Mouse (Mus musculus) ES-E14 (cell line): ENCODE results near the gene Fam135a. TPM values are rescaled to one million over a fixed set of nuclear protein-coding genes. Genes with fewer than 3 reads are reported as not detected.
A peak's percentile ranks its signal among the peaks of the same experiment; 100 is the strongest.
"Not testable (repeated sequence)": the region's sequence is repeated elsewhere in the genome, so short reads cannot be mapped to it uniquely, and the experiment has no call there.

Source experiments
- DNase-seq: peaks from one replicate; pipeline ENCODE4 v3.0.0-alpha.2; 2013; ENCODE audit warnings: low read depth, low spot score
- H3K27ac ChIP-seq: 2 replicates; pipeline ENCODE4 v1.5.1; 2012; ENCODE audit warnings: low read depth, mild to moderate bottlenecking, low read length, moderate library complexity, mixed read lengths; ENCODE audit not compliant: poor library complexity, insufficient read depth, severe bottlenecking
- H3K36me3 ChIP-seq: 2 replicates; pipeline ENCODE4 v1.6.1; 2012; ENCODE audit warnings: mild to moderate bottlenecking, low read length, moderate library complexity, mixed read lengths; ENCODE audit not compliant: control insufficient read depth, poor library complexity, insufficient read depth, severe bottlenecking
- H3K4me1 ChIP-seq, 2 experiments: fragments of 150-350 bp in 1 of 2; sonication (generic) in 1 of 2; 2 replicates each; pipeline ENCODE4 v1.6.1; 2012; ENCODE audit warnings: low read length in 2 of 2, mild to moderate bottlenecking in 1 of 2, mixed read lengths in 1 of 2; ENCODE audit not compliant: control insufficient read depth in 2 of 2, insufficient read depth in 2 of 2, poor library complexity in 1 of 2
- H3K4me3 ChIP-seq, 2 experiments: fragments of 150-350 bp in 1 of 2; sonication (generic) in 1 of 2; 2 replicates each; pipeline ENCODE4 v1.5.1; 2012; ENCODE audit warnings: low read length in 2 of 2, low read depth in 1 of 2, mild to moderate bottlenecking in 1 of 2, mixed read lengths in 1 of 2; ENCODE audit not compliant: insufficient read depth in 1 of 2, poor library complexity in 1 of 2, severe bottlenecking in 1 of 2
- H3K9ac ChIP-seq: 2 replicates; pipeline ENCODE4 v1.6.1; 2012; ENCODE audit warnings: low read depth, mild to moderate bottlenecking, low read length, mixed read lengths; ENCODE audit not compliant: poor library complexity, insufficient read depth, severe bottlenecking
- H3K9me3 ChIP-seq: fragments of 150-350 bp; sonication (generic); 2 replicates; pipeline ENCODE4 v1.6.1; 2012; ENCODE audit warnings: low read depth, mild to moderate bottlenecking, low read length; ENCODE audit not compliant: control insufficient read depth, insufficient read depth
- CHD2 ChIP-seq: IDR thresholded peaks from 2 replicates; pipeline ENCODE4 v1.6.1; 2014; ENCODE audit warnings: mild to moderate bottlenecking, low read depth, low read length, inconsistent platforms
- HCFC1 ChIP-seq: IDR thresholded peaks from 2 replicates; pipeline ENCODE4 v1.6.1; 2012; ENCODE audit warnings: low read length, inconsistent platforms, borderline replicate concordance; ENCODE audit not compliant: insufficient read depth
- MAFK ChIP-seq: IDR thresholded peaks from 2 replicates; pipeline ENCODE4 v1.6.1; 2014; ENCODE audit warnings: mild to moderate bottlenecking, low read depth, low read length, inconsistent platforms; ENCODE audit not compliant: insufficient read depth
- ZC3H11A ChIP-seq: IDR thresholded peaks from 2 replicates; pipeline ENCODE4 v1.6.1; 2012; ENCODE audit warnings: low read depth, mild to moderate bottlenecking, inconsistent platforms, low read length, borderline replicate concordance
- ZNF384 ChIP-seq: IDR thresholded peaks from 2 replicates; pipeline ENCODE4 v1.6.1; 2012; ENCODE audit warnings: low read depth, low read length, inconsistent platforms
- in situ Hi-C, 2 experiments: fragments of 600-800 bp; cut with MboI; formaldehyde crosslinking; loops; one replicate each; pipeline ENCODE4 v1.15.1; 2025; ENCODE audit warnings: low sequenced_read_pairs in 2 of 2, inconsistent platforms in 1 of 2; ENCODE audit not compliant: unreplicated experiment in 2 of 2
- total RNA-seq: library from RNA; depleted of rRNA; stranded (reverse); fragments of 300-350 nt; gene quantifications from 2 replicates; pipeline ENCODE4 v1.2.3, GENCODE M21; 2012

The Fam135a gene
- total RNA-seq, 1 experiment = 13.7 TPM

DNA sequence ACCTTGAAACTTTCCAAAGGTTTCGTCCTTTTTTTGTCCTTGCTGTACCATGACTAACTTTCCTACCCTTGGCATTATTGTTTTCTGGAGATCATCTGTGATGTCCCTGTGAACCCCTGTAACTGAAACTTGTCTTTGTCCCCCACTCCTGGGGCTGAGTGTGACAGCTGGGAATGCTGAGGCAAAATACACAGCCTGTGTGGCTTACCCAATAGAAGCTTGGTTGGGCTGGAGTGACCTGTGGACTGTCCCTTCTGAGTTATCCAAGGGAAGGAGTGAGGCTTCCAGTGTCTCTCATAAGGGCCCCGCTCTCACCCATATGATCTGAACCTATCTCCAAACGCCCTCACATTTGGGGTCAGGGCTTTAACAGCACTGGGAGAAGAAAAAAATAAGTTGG, 102.6 kb downstream of the Fam135a start:
- Histone ChIP-seq H3K27ac (no peak overlapping the region), H3K36me3 (peaks cover 7% of the 10 kb centered on the region; the same call in 1 of the 2 replicates), H3K9me3 (no peaks in the 10 kb centered on the region), H3K9ac (no peak overlapping the region), H3K4me1 (no peaks in the 10 kb centered on the region), H3K4me3 (no peak overlapping the region)
- no peak for DNase-seq
- in situ Hi-C loops = no loop called here
- TF ChIP-seq MAFK (no peak), CHD2 (no peak), ZNF384 (no peak), ZC3H11A (no peak), HCFC1 (no peak)

DNA sequence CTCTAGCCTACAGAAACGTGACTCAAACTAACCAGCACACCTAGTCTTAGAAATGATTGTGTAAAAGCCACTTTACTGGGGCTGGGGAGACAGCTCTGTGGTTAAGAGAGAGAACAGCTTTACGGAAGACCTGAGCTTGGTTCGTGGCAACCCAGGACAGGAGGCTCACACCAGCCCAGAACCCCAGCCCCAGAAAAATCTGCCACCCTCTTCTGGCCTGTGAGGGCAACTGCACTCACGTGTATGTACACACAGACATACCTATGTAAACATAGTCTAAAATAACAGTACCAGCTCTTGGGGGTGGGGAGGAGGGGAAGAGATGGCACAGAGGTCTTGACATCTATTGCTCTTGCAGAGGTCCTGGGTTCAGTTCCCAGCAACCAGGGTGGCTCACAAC, 104.7 kb downstream of the Fam135a start:
- in situ Hi-C loops = no loop called here
- TF ChIP-seq ZC3H11A (peak; percentile 63), CHD2 (no peak)
- DNase-seq = peak; percentile 15
- H3K4me1 ChIP-seq = no peaks in the 10 kb centered on the region
- no peaks in the 10 kb centered on the region for H3K36me3 ChIP-seq
- no peak overlapping the region for H3K4me3 ChIP-seq
- H3K9ac ChIP-seq = no peak overlapping the region
- H3K27ac ChIP-seq = no peak overlapping the region
- H3K9me3 ChIP-seq = no peaks in the 10 kb centered on the region

DNA sequence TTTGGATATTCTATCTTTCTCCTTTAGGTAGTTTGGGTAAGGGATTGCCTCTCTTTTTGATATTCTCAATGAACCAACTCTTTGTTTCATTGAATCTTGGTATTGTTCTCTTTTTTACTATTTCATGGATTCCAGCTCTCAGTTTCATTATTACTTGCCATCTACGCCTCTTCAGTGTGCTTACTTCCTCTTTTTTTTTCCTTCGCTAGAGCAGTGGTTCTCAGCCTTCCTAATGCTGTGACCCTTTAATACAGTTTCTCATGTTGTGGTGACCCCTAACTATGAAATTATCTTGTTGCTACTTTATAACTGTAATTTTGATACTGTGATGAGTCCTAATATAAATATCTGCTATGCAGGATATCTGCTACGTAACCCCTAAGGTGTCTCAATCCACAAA, 117.0 kb downstream of the Fam135a start:
- H3K9me3 ChIP-seq = no peaks in the 10 kb centered on the region
- H3K9ac ChIP-seq = no peak overlapping the region
- no peak for DNase-seq
- H3K27ac ChIP-seq = no peak overlapping the region
- in situ Hi-C loops = no loop called here
- no peak for TF ChIP-seq ZC3H11A
- no peak for TF ChIP-seq MAFK
- TF ChIP-seq CHD2 = no peak
- no peak for TF ChIP-seq ZNF384
- no peak for TF ChIP-seq HCFC1
- no peak overlapping the region for H3K4me3 ChIP-seq
- H3K36me3 ChIP-seq = no peaks in the 10 kb centered on the region
- no peaks in the 10 kb centered on the region for H3K4me1 ChIP-seq

- Histone ChIP-seq H3K27ac (no peak overlapping the region), H3K9me3 (no peaks in the 10 kb centered on the region), H3K4me1 (no peaks in the 10 kb centered on the region), H3K4me3 (no peak overlapping the region), H3K9ac (no peak overlapping the region), H3K36me3 (no peaks in the 10 kb centered on the region)
- no peak for DNase-seq
- in situ Hi-C loops = no loop called here
- no peak for TF ChIP-seq CHD2
Measured at GRCm38 (mm10) chr1:23978281-23978680, 121.9 kb downstream of the Fam135a start.

- H3K36me3 ChIP-seq, H3K9ac ChIP-seq, H3K4me3 ChIP-seq, DNase-seq, H3K9me3 ChIP-seq, H3K27ac ChIP-seq, in situ Hi-C loops: not testable (repeated sequence)
- H3K4me1 ChIP-seq = peaks cover 2 to 30% of the 10 kb centered on the region in 2 experiments; a peak in 2 of 4 replicates
Measured at GRCm38 (mm10) chr1:23971159-23971558, 129.0 kb downstream of the Fam135a start.
